Mouse (Mus musculus): ENCODE results near the gene Gm8165. TPM values are rescaled to one million over a fixed set of nuclear protein-coding genes. Genes with fewer than 3 reads are reported as not detected.
"Not testable (repeated sequence)": the region's sequence is repeated elsewhere in the genome, so short reads cannot be mapped to it uniquely, and the experiment has no call there.

Gene Gm8165
- polyA plus RNA-seq (2012; rRNA removed): not detected in 2 replicates
- polyA plus RNA-seq (2014; fragmentation: Nextera tagmentation; extraction: Ambion mirVana): not detected in 2 replicates

GRCm38 (mm10) chr14:43677099-43677498 lies at the start of gene Gm8165:
Gene Gm8165, minus strand, starts transcription at chr14:43677199.
- H3K9ac ChIP-seq (replicated peaks); H3K27me3 ChIP-seq (ENCODE audit: control insufficient read depth, insufficient read depth, low read length); H3K4me3 ChIP-seq (ENCODE audit: insufficient read depth in 1 of 2, low read depth in 2 of 2, low read length in 2 of 2); ATAC-seq (ENCODE audit: insufficient read depth); H3K4me2 ChIP-seq (ENCODE audit: low read depth); DNase-seq (ENCODE audit: low read depth in 3 of 3, low spot score in 3 of 3); H3K27ac ChIP-seq; H3K4me1 ChIP-seq (replicated peaks; ENCODE audit: control insufficient read depth in 2 of 2, insufficient read depth in 2 of 2, low read length in 1 of 2); H3K9me3 ChIP-seq (ENCODE audit: control insufficient read depth, low read length); H3K36me3 ChIP-seq (replicated peaks; ENCODE audit: control insufficient read depth, insufficient read depth, low read depth): not testable (repeated sequence)
- no CpG with 5 or more reads among the region's 2 CpGs for WGBS (ENCODE audit: insufficient replicate concordance)

DNA sequence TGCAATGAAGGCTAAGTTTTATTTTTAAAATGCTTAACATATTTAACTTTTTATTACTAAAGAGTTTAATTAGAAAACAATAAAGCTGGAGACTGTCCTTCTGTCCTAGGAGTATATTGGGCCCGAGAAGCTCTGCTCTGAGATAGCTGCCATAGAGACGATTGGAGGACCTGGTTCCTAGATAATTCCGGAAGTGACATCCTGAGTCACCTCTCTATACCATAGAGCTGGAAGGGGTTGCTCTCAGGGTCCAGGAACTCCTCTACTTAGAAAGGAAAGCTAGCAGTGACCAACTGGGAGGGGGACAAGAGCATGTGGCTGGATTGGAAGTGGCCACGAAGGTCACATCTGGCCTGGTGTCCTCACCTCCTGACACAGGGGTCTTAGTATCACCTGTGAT lies 20.6 kb upstream of the Gm8165 start, which contains the start of gene Gm7324:
Gene Gm7324 (plus strand): TSS at position 208 of the 400 bp plus-strand sequence.
- H3K27me3 ChIP-seq (ENCODE audit: control insufficient read depth, insufficient read depth, low read length); ATAC-seq (ENCODE audit: insufficient read depth); H3K27ac ChIP-seq; H3K4me2 ChIP-seq (ENCODE audit: low read depth); H3K36me3 ChIP-seq (replicated peaks; ENCODE audit: control insufficient read depth, insufficient read depth, low read depth); H3K4me3 ChIP-seq (ENCODE audit: insufficient read depth in 1 of 2, low read depth in 2 of 2, low read length in 2 of 2); DNase-seq (ENCODE audit: low read depth in 3 of 3, low spot score in 3 of 3); H3K9ac ChIP-seq (replicated peaks); H3K4me1 ChIP-seq (replicated peaks; ENCODE audit: control insufficient read depth in 2 of 2, insufficient read depth in 2 of 2, low read length in 1 of 2); H3K9me3 ChIP-seq (ENCODE audit: control insufficient read depth, low read length): not testable (repeated sequence)
- WGBS (ENCODE audit: insufficient replicate concordance): 59% methylated on average over 4 of the region's 4 CpGs

Other genes starting within 250 kb of the Gm8165 start
- not detected in 2 replicates for gene Gm5799, start 133.6 kb downstream of the Gm8165 start, polyA plus RNA-seq (2012; rRNA removed)
- not detected in 2 replicates for gene Gm5799, start 133.6 kb downstream of the Gm8165 start, polyA plus RNA-seq (2014; fragmentation: Nextera tagmentation; extraction: Ambion mirVana)
- gene Gm17654, start 98.1 kb downstream of the Gm8165 start, polyA plus RNA-seq (2012; rRNA removed): not detected in 2 replicates
- not detected in 2 replicates for gene Gm17654, start 98.1 kb downstream of the Gm8165 start, polyA plus RNA-seq (2014; fragmentation: Nextera tagmentation; extraction: Ambion mirVana)
- gene Gm10375, start 69.2 kb downstream of the Gm8165 start, polyA plus RNA-seq (2012; rRNA removed): not detected in 2 replicates
- not detected in 2 replicates for gene Gm10375, start 69.2 kb downstream of the Gm8165 start, polyA plus RNA-seq (2014; fragmentation: Nextera tagmentation; extraction: Ambion mirVana)
- 0.25 and 0.34 TPM in 2 replicates for gene Gm7324, start 20.6 kb upstream of the Gm8165 start, polyA plus RNA-seq (2012; rRNA removed)
- 0.58 and 0.70 TPM in 2 replicates for gene Gm7324, start 20.6 kb upstream of the Gm8165 start, polyA plus RNA-seq (2014; fragmentation: Nextera tagmentation; extraction: Ambion mirVana)
- not detected in 2 replicates for gene Gm16506, start 50.3 kb upstream of the Gm8165 start, polyA plus RNA-seq (2012; rRNA removed)
- not detected in 2 replicates for gene Gm16506, start 50.3 kb upstream of the Gm8165 start, polyA plus RNA-seq (2014; fragmentation: Nextera tagmentation; extraction: Ambion mirVana)
- gene Gm6526, start 70.7 kb upstream of the Gm8165 start, polyA plus RNA-seq (2012; rRNA removed): not detected in 2 replicates
- not detected in 2 replicates for gene Gm6526, start 70.7 kb upstream of the Gm8165 start, polyA plus RNA-seq (2014; fragmentation: Nextera tagmentation; extraction: Ambion mirVana)
- not detected in 2 replicates for gene Gm8180, start 107.5 kb upstream of the Gm8165 start, polyA plus RNA-seq (2012; rRNA removed)
- not detected in 2 replicates for gene Gm8180, start 107.5 kb upstream of the Gm8165 start, polyA plus RNA-seq (2014; fragmentation: Nextera tagmentation; extraction: Ambion mirVana)
- gene Ear1, start 198.3 kb upstream of the Gm8165 start, polyA plus RNA-seq (2012; rRNA removed): 8.8 and 18.7 TPM in 2 replicates
- 2.9 and 3.2 TPM in 2 replicates for gene Ear1, start 198.3 kb upstream of the Gm8165 start, polyA plus RNA-seq (2014; fragmentation: Nextera tagmentation; extraction: Ambion mirVana)
- not detected in 2 replicates for gene Ear10, start 246.4 kb upstream of the Gm8165 start, polyA plus RNA-seq (2012; rRNA removed)
- not detected in 2 replicates for gene Ear10, start 246.4 kb upstream of the Gm8165 start, polyA plus RNA-seq (2014; fragmentation: Nextera tagmentation; extraction: Ambion mirVana)
- 7.5 and 11.1 TPM in 2 replicates for gene Gm8113, start 248.2 kb upstream of the Gm8165 start, polyA plus RNA-seq (2012; rRNA removed)
- gene Gm8113, start 248.2 kb upstream of the Gm8165 start, polyA plus RNA-seq (2014; fragmentation: Nextera tagmentation; extraction: Ambion mirVana): 7.4 and 8.6 TPM in 2 replicates